Mouse (Mus musculus): ENCODE results near the gene Atp2a2.

The Atp2a2 gene

DNA sequence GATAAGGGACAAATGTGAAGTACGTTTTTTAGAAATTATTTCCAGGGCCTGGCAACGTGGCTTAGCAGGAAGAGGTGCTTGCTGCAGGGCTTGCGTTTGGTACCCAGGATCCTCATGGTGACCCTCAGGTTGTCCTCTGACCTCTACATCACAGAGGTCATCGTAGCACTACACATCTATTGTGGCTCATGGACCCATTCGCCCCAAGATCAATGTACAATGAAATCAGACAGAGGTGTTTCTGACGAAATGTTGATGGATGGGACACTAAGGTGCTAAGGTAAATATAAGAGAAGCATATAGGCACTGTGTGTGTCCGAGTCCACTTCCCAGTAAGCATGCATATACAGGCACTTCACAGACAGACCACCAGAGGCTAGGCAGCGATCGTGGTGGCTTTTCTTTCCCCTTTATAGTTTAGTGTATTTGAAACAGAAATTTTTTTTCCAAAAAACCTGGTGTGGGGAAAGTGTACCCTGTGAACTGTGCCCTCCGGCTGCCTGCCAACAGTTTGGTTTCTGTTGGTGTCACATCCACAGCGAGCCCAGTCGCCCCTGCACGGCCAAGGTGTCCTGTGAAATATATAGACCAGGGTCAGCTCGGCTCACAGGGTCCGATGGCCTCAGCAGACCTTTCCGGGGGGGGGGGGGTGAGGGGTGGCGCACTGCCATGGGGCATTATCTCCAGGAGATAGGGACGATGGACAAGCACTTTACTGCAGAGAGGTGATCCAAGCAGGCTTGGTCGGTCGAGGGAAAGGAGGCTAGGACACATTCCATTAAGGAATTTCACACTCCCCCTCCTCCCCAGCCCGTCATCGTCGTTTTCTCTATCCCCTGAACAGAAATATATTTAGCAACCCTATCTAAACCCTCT is 18.5 kb upstream of the Atp2a2 start:
- WGBS = 74% methylated on average over 23 of the region's 23 CpGs

DNA sequence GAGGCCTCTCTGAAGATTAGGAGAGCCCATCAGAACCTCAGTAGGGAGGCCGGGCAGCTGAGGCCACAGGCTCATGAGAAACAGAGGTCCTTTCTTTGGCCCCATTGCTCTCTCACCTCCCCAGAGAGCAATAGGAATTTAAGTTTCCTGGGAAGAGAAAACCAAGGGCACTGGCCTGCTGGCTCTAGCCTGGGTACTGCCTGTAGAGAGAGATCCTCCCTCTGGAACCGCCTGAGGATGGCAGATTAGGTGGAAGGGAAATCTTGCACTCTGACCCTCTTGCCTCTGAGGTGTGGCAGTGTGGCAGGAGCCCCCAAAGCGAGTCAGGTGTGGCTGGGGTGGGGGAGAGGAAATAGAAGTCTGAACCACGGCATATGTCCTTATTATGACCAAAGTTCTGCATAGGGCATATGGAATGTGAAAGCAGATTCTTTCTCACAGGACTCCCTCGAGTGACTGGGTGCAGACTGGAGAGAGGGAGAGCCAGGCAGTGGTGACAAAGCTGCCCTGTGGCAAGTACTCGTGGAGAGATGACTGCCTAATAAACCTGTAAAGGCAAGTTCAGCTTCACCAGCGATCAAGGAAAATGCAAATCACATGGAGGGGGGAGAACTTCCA is 17.1 kb upstream of the Atp2a2 start:
- 65% methylated on average over 7 of the region's 7 CpGs for WGBS

- 68% methylated on average over 8 of the region's 8 CpGs for WGBS
Measured at GRCm38 (mm10) chr5:122518247-122518646, 16.2 kb upstream of the Atp2a2 start.

DNA sequence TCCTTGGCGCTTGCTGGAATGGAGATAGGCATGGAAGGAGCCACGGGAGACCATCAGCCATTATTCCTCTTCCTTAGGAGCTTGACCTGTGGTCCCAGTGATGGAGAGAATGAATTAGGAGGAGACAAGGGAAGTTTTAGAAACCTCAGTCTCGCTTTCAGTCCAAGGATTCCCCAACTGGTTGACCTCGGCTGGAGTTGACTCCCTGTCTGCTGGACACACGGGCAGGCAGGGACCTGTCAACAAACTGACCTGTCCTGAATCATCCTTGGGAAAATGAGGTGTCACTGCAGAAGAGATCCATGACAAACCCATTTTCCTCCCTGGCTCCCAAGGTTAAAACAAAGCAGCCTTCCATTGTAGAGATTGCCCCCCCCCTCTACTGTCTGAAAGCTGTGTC is 14.9 kb upstream of the Atp2a2 start:
- 96% methylated on average over 5 of the region's 5 CpGs for WGBS

GRCm38 (mm10) chr5:122516029-122516730 is 14.2 kb upstream of the Atp2a2 start:
- 69% methylated on average over 11 of the region's 11 CpGs for WGBS

DNA sequence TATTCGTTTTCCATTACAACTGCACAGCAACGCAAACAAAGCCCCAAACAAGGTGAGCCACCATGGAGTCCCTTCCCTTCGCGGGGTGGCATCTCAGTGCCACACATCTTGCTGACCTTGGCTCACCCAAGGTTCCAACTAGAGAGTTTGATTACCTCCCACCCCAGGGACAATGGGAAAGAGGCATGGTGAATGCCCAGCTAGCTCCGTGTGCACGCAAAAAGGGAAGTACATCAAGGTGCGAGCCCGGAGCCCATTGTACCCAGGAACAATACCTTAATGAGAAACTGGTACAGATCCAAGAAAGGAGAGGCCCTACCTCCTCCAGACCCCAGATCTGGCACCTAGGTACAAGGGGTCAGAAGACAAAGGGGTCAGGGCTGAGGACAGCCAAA is 12.1 kb upstream of the Atp2a2 start:
- WGBS = 36% methylated on average over 8 of the region's 8 CpGs

DNA sequence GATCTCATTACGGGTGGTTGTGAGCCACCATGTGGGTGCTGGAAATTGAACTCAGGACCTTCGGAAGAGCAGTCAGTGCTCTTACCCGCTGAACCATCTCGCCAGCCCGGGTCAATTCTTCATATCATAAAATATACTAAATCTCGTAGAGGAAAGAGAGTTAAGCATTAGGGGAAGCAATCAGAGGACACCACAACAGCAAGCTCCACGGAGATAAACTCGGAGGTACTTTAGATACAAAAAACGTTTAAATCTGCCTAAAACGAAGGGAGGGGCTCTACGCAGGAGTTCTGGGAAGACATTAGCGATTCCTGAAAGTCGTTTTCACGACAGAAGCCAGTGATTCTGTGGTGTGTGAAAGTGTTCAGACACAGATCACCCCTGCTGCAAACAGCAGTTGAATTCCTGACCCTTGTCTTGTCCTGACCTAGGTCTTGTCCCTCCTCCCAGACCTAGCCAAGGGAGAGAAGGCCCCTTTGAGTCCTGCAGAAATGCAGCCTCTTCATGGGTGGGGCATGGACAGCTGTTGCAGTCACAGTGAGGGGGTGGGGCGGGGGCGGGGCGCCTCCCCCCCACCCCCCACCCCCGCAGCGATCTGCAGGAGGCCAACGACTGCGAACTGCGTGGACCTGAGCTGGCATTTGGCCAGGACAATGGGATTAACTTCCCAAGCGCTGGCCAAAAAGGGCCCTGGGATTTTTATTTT is 11.5 kb upstream of the Atp2a2 start:
- WGBS = 50% methylated on average over 23 of the region's 23 CpGs

DNA sequence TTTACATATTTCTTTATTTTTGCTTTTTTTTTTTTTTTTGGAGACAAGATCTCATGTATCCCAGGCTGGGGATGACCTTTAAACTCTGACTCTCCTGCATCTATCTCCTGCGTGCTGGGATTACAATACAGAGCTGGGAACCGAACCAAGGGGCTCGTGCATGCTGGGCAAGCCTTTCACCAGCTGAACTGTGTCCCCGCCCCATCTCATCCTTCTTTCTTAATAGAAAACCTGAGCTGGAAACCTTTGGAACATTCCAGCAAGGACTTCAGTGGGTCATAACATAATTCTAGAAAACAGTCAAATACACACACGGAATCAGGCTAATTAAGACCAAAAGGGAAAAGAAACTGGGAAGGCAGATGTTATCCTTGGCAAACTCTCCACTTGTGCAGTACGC is 10.0 kb upstream of the Atp2a2 start:
- whole genome bisulfite sequencing = 76% methylated on average over 6 of the region's 6 CpGs

GRCm38 (mm10) chr5:122511405-122511804 is 9.4 kb upstream of the Atp2a2 start:
- 56% methylated on average over 9 of the region's 9 CpGs for WGBS

DNA sequence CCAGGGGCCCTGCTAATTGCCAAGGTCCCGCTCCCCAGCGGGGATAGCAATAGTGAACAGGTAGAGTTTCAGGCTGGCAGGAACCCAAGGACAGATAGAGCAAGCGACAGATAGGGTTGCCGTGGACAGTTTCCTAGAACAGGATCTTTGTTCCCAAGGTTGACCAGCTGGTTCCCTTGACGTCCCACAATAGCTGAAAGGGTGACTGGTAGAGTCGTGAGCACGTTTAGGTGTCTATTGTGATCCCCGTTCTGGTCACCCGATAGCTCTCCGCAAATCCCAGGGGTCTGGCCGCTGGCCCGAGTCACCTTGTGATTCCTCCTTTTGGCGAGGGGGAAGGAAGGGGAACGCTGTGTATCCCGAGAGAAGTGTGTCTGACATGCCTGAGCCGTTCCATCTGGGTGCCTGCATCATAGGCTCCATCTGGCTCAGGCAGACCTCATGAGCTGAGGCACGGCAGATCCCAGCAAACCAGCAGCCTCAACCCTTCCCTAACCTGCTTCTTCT is 8.7 kb upstream of the Atp2a2 start:
- 59% methylated on average over 17 of the region's 17 CpGs for WGBS

GRCm38 (mm10) chr5:122509608-122510007 is 7.6 kb upstream of the Atp2a2 start:
- 66% methylated on average over 7 of the region's 7 CpGs for WGBS

- WGBS = 76% methylated on average over 11 of the region's 11 CpGs
Measured at GRCm38 (mm10) chr5:122508861-122509306, 6.9 kb upstream of the Atp2a2 start.

GRCm38 (mm10) chr5:122506462-122506861 is 4.4 kb upstream of the Atp2a2 start:
- 85% methylated on average over 3 of the region's 3 CpGs for WGBS

GRCm38 (mm10) chr5:122505554-122505953 is 3.5 kb upstream of the Atp2a2 start:
- 80% methylated on average over 5 of the region's 5 CpGs for WGBS

DNA sequence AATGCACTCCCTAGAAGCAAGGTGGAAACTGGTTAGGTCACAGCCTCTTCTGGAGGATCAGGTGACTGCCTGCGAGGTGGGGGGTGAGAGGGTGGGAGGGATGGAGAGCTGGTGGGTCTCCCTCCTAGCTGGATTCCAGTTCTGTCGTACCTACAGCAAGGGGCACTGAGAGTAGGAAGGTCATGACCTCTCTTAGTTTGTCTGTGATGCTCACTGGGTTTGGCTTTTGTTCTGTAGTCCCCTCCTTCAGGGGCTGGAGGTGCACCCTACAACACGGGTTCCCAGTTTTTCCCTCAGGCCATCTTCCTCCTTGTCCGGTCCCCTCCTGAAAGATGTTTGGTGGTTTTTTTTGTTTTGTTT is 1.7 kb upstream of the Atp2a2 start:
- 48% methylated on average over 4 of the region's 4 CpGs for WGBS

GRCm38 (mm10) chr5:122503015-122503759 is 1.2 kb upstream of the Atp2a2 start:
- 23% methylated on average over 15 of the region's 15 CpGs for WGBS

DNA sequence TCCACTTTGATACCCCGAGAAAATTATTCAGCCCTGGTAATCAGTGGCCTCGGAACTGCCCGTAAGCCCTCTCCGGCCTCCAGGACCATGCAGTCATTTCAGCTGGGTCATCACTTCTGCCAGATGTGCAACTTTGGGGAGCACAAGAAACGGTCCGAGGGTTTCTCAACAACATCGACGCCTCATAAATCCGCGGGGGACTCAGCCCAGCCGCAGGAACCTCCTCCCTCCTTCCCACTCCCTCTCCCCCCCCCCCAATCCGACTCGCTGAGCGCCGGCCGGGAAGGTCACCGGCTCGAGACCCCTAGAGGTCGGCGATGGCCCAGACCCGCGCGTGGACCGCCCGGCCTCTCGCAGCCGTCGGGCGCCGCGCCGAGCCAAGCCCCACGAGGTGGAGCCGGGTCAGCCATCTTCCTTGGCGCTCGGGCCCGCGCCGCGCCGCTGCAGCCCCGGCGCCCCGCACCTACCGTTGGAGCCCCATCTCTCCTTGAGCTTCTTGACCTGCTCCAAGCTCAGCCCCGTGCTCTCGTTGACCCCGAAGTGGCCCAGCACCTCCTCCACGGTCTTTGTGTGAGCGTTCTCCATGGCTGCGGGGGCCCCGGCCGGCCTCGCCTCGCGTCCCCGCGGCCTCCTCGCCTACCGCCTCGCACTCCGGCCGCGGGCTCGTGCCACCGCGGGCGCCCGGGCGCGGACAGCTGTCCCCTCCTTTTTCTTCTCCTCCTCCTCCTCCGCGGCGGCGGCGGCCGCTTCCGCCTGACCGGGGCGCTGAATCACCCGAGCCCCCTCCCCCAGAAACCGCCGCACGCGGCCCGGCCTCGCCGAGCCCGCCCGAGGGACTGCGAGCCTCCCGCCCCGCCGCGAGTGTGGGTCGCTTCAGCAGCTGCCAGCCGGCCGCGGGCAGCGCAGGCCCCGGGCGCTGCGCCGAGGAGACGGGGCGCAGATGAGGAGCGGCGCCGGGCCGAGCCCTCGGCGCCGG is 636 bp downstream of the Atp2a2 start:
- under 1% methylated on average over 99 of the region's 113 CpGs for WGBS

GRCm38 (mm10) chr5:122500563-122500962 is 1.5 kb downstream of the Atp2a2 start:
- WGBS = 8% methylated on average over 5 of the region's 5 CpGs

DNA sequence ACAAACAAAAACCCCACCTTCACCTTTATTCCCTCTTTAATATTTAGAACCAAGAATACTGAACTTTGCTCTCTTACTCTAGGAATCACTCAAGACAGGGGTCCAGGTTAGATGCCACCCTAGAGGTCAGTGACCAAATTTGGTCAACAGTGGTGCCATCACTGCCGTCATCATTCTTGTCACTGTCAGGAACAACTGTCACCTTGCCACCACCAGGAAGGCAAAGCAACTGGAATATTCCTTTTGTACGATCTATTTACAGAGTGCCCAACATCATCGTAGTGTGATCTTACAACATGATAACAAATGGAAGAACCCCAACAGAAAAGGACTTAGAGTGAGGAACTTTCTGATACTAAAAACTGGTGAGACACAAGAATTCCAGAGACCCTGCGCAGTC is 1.9 kb downstream of the Atp2a2 start:
- WGBS = 16% methylated on average over 4 of the region's 4 CpGs

GRCm38 (mm10) chr5:122498046-122498445 is 4.0 kb downstream of the Atp2a2 start:
- WGBS = 9% methylated on average over 2 of the region's 2 CpGs

All from cerebral cortex, adult 2 months (tissue).